Mouse (Mus musculus) hindbrain, embryonic 14.5 days (tissue): ENCODE measurements around the gene Slco4a1. TPM values are rescaled to one million over a fixed set of nuclear protein-coding genes. Genes with fewer than 3 reads are reported as not detected.

Experiments
- ATAC-seq: fragments of 200-750 bp; cut with Nextera tagmentation; 2 replicates; pipeline ENCODE4 v1.8.0; 2017; ENCODE audit warnings: moderate number of reproducible peaks, mild to moderate bottlenecking, moderate TSS enrichment, moderate library complexity; ENCODE audit not compliant: low FRiP score
- DNase-seq: peaks from one replicate; pipeline ENCODE4 v3.0.0-alpha.2; 2015; ENCODE audit warnings: low spot score
- H3K27ac ChIP-seq: fragments of 300-500 bp; sonication (generic); 2 replicates; pipeline ENCODE4 v1.5.1; 2014; ENCODE audit warnings: mild to moderate bottlenecking, moderate library complexity
- H3K27me3 ChIP-seq: fragments of 300-500 bp; sonication (generic); 2 replicates; pipeline ENCODE4 v1.6.1; 2014; ENCODE audit warnings: mild to moderate bottlenecking, low read length, mixed read lengths; ENCODE audit not compliant: control insufficient read depth, insufficient read depth
- H3K36me3 ChIP-seq: fragments of 300-500 bp; sonication (generic); replicated peaks from 2 replicates; pipeline ENCODE4 v1.6.1; 2014; ENCODE audit not compliant: control insufficient read depth, insufficient read depth
- H3K4me1 ChIP-seq: fragments of 300-500 bp; sonication (generic); replicated peaks from 2 replicates; pipeline ENCODE4 v1.6.1; 2014; ENCODE audit warnings: antibody characterized with exemption, low read length, mixed read lengths; ENCODE audit not compliant: control insufficient read depth, insufficient read depth
- H3K4me2 ChIP-seq: fragments of 300-500 bp; sonication (generic); replicated peaks from 2 replicates; pipeline ENCODE4 v1.6.1; 2014; ENCODE audit warnings: mild to moderate bottlenecking, moderate library complexity
- H3K4me3 ChIP-seq: fragments of 300-500 bp; sonication (generic); replicated peaks from 2 replicates; pipeline ENCODE4 v1.5.1; 2014; ENCODE audit warnings: mild to moderate bottlenecking, low read length
- H3K9ac ChIP-seq: fragments of 300-500 bp; sonication (generic); 2 replicates; pipeline ENCODE4 v1.6.1; 2014
- H3K9me3 ChIP-seq: fragments of 300-500 bp; sonication (generic); 2 replicates; pipeline ENCODE4 v1.6.1; 2016; ENCODE audit warnings: low read length; ENCODE audit not compliant: control insufficient read depth
- WGBS: fragments of 180-500 bp; shearing (Covaris S2); extraction: QIAGEN DNeasy Blood & Tissue Kit; methylation state at CpG from one replicate; pipeline ENCODE4 v1.1.7; 2014; 5-methylcytosine and 5-hydroxymethylcytosine counted together
- polyA plus RNA-seq: library from polyadenylated mRNA; unstranded; fragments of >200 nt; fragmentation: Nextera tagmentation; extraction: Ambion mirVana; gene quantifications from 2 replicates; pipeline ENCODE4 v1.2.1, GENCODE M21; 2014

Slco4a1 gene
- polyA plus RNA-seq, 1 experiment from 2014 or later: 1.4 TPM

- Histone ChIP-seq H3K4me1 (no peaks in the 10 kb centered on the region), H3K9ac (no peak overlapping the region), H3K36me3 (no peaks in the 10 kb centered on the region), H3K9me3 (no peaks in the 10 kb centered on the region), H3K27me3 (no peaks in the 10 kb centered on the region), H3K4me2 (no peak overlapping the region), H3K27ac (no peak overlapping the region), H3K4me3 (no peak overlapping the region)
- peak; percentile 51 for DNase-seq
- no peak for ATAC-seq
- WGBS: 29% methylated on average over 2 of the region's 2 CpGs
Observed at GRCm38 (mm10) chr2:180428331-180428730, 27.7 kb upstream of the Slco4a1 start.

- H3K9ac ChIP-seq: no peak overlapping the region
- no peaks in the 10 kb centered on the region for H3K36me3 ChIP-seq
- ATAC-seq (no peak), DNase-seq (no peak)
- H3K27me3 ChIP-seq: no peaks in the 10 kb centered on the region
- H3K4me1 ChIP-seq: no peaks in the 10 kb centered on the region
- no peak overlapping the region for H3K27ac ChIP-seq
- no peaks in the 10 kb centered on the region for H3K9me3 ChIP-seq
- no peak overlapping the region for H3K4me2 ChIP-seq
- 81% methylated on average over 11 of the region's 11 CpGs for WGBS
- H3K4me3 ChIP-seq: no peak overlapping the region
Observed at GRCm38 (mm10) chr2:180430648-180431047, 25.4 kb upstream of the Slco4a1 start.

GRCm38 (mm10) chr2:180432042-180432668 lies 23.9 kb upstream of the Slco4a1 start:
- WGBS: 23% methylated on average over 10 of the region's 10 CpGs
- H3K4me1 ChIP-seq: no peaks in the 10 kb centered on the region
- no peaks in the 10 kb centered on the region for H3K9me3 ChIP-seq
- DNase-seq (peak; percentile 93), ATAC-seq (peak; percentile 40; the same call in 1 of the 2 replicates)
- H3K36me3 ChIP-seq: no peaks in the 10 kb centered on the region
- no peak overlapping the region for H3K4me3 ChIP-seq
- no peaks in the 10 kb centered on the region for H3K27me3 ChIP-seq
- no peak overlapping the region for H3K4me2 ChIP-seq
- H3K9ac ChIP-seq: no peak overlapping the region
- no peak overlapping the region for H3K27ac ChIP-seq

- Histone ChIP-seq H3K4me1 (no peaks in the 10 kb centered on the region), H3K27me3 (no peaks in the 10 kb centered on the region), H3K9me3 (no peaks in the 10 kb centered on the region), H3K27ac (no peak overlapping the region), H3K4me2 (no peak overlapping the region), H3K4me3 (no peak overlapping the region), H3K9ac (no peak overlapping the region), H3K36me3 (no peaks in the 10 kb centered on the region)
- 73% methylated on average over 10 of the region's 10 CpGs for WGBS
- ATAC-seq: no peak
- no peak for DNase-seq
Observed at GRCm38 (mm10) chr2:180432751-180433150, 23.3 kb upstream of the Slco4a1 start.

GRCm38 (mm10) chr2:180433350-180433749 lies 22.7 kb upstream of the Slco4a1 start:
- ATAC-seq: no peak
- Histone ChIP-seq H3K27me3 (no peaks in the 10 kb centered on the region), H3K27ac (no peak overlapping the region), H3K4me2 (no peak overlapping the region), H3K9ac (no peak overlapping the region), H3K4me3 (no peak overlapping the region), H3K36me3 (no peaks in the 10 kb centered on the region), H3K9me3 (no peaks in the 10 kb centered on the region), H3K4me1 (no peaks in the 10 kb centered on the region)
- no peak for DNase-seq
- 81% methylated on average over 7 of the region's 7 CpGs for WGBS

- WGBS: 71% methylated on average over 4 of the region's 4 CpGs
- H3K27me3 ChIP-seq: no peaks in the 10 kb centered on the region
- H3K4me1 ChIP-seq: no peaks in the 10 kb centered on the region
- H3K9ac ChIP-seq: no peak overlapping the region
- no peak overlapping the region for H3K27ac ChIP-seq
- H3K4me2 ChIP-seq: no peak overlapping the region
- H3K9me3 ChIP-seq: no peaks in the 10 kb centered on the region
- no peak for ATAC-seq
- no peaks in the 10 kb centered on the region for H3K36me3 ChIP-seq
- no peak overlapping the region for H3K4me3 ChIP-seq
- no peak for DNase-seq
Observed at GRCm38 (mm10) chr2:180435341-180435926, 20.6 kb upstream of the Slco4a1 start.

- no peaks in the 10 kb centered on the region for H3K27me3 ChIP-seq
- H3K36me3 ChIP-seq: no peaks in the 10 kb centered on the region
- no peak overlapping the region for H3K9ac ChIP-seq
- no peaks in the 10 kb centered on the region for H3K9me3 ChIP-seq
- no peak overlapping the region for H3K4me2 ChIP-seq
- ATAC-seq (no peak), DNase-seq (no peak)
- no peak overlapping the region for H3K4me3 ChIP-seq
- H3K4me1 ChIP-seq: no peaks in the 10 kb centered on the region
- no peak overlapping the region for H3K27ac ChIP-seq
- WGBS: 87% methylated on average over 5 of the region's 5 CpGs
Observed at GRCm38 (mm10) chr2:180437149-180437864, 18.7 kb upstream of the Slco4a1 start.

GRCm38 (mm10) chr2:180439791-180440190 lies 16.3 kb upstream of the Slco4a1 start:
- Histone ChIP-seq H3K4me3 (no peak overlapping the region), H3K36me3 (no peaks in the 10 kb centered on the region), H3K4me1 (no peaks in the 10 kb centered on the region), H3K4me2 (no peak overlapping the region), H3K27ac (no peak overlapping the region), H3K9ac (no peak overlapping the region), H3K9me3 (no peaks in the 10 kb centered on the region), H3K27me3 (no peaks in the 10 kb centered on the region)
- 80% methylated on average over 3 of the region's 3 CpGs for WGBS
- DNase-seq: no peak
- ATAC-seq: no peak

GRCm38 (mm10) chr2:180440596-180441332 lies 15.3 kb upstream of the Slco4a1 start:
- Histone ChIP-seq H3K4me3 (no peak overlapping the region), H3K4me1 (no peaks in the 10 kb centered on the region), H3K27ac (no peak overlapping the region), H3K4me2 (no peak overlapping the region), H3K9me3 (no peaks in the 10 kb centered on the region), H3K27me3 (no peaks in the 10 kb centered on the region), H3K9ac (no peak overlapping the region), H3K36me3 (no peaks in the 10 kb centered on the region)
- no peak for DNase-seq
- no peak for ATAC-seq
- 63% methylated on average over 9 of the region's 9 CpGs for WGBS
